Mouse (Mus musculus) regulatory T cell (primary cell): Measurements from ENCODE around the gene Zdhhc14.

Experiments used
- in situ Hi-C: fragments of 300-600 bp; cut with MboI, MseI; formaldehyde crosslinking; loops from one replicate; pipeline ENCODE4 v1.15.1; 2025; ENCODE audit warnings: high pct_unique_total_duplicates

The Zdhhc14 gene

DNA sequence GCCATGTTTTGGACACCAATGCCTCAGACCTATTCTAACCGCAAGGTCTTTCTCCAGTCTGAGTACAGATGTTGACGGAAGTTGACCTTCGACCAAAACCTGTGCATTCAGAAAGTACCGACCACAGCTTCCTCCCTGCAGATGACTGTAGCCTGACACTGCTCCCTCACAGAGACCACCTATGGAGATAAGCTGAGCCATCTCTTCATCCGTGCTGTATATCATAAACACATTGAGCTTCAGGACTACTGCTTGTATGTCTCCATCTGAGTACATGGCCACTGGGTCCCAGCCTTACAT is 310.2 kb downstream of the Zdhhc14 start:
- in situ Hi-C loops: loop anchor here (5.0 kb wide), 1 partner anchor 210 kb away; no protein-coding TSS in a partner anchor
